Mouse (Mus musculus): ENCODE measurements at regions not wholly inside any gene's neighbourhood (a gene's known extent, or its start where the extent isn't known, plus 50 kb on each side); places are given as distances from the start of the nearest gene placed in this dataset.

GRCm38 (mm10) chr3:140926689-140927088 is 285.5 kb downstream of the Pdha2 start:
- TF ChIP-seq CTCF (IDR thresholded peaks at IDR 0.05; ENCODE audit: low read depth, low read length): no peak
- no peak for TF ChIP-seq POLR2A (IDR thresholded peaks at IDR 0.05; ENCODE audit: extremely low read depth, insufficient read depth, low read length)

Measured in liver, adult 2 months (tissue).